Mouse (Mus musculus): Measurements from ENCODE around the gene Raet1e. TPM values are rescaled to one million over a fixed set of nuclear protein-coding genes. Genes with fewer than 3 reads are reported as not detected.
"Not testable (repeated sequence)": the region's sequence is repeated elsewhere in the genome, so short reads cannot be mapped to it uniquely, and the experiment has no call there.

Raet1e gene
- polyA plus RNA-seq, 1 experiment from 2014 or later, result 2.7 TPM

GRCm38 (mm10) chr10:22297766-22298461 lies 139.5 kb downstream of the Raet1e start:
- Histone ChIP-seq H3K36me3 (no peaks in the 10 kb centered on the region), H3K4me2 (no peak overlapping the region), H3K27ac (no peak overlapping the region), H3K27me3 (no peaks in the 10 kb centered on the region), H3K4me1 (replicated peaks) (no peaks in the 10 kb centered on the region), H3K9me3 (replicated peaks) (no peaks in the 10 kb centered on the region), H3K4me3 (no peak overlapping the region), H3K9ac (no peak overlapping the region)
- no peak for ATAC-seq (replicated peaks; ENCODE audit: insufficient number of reproducible peaks, insufficient read depth, low FRiP score, low read depth)
- WGBS, result 55% methylated on average over 8 of the region's 8 CpGs

GRCm38 (mm10) chr10:22299324-22299723 lies 141.0 kb downstream of the Raet1e start:
- Histone ChIP-seq H3K4me2 (no peak overlapping the region), H3K27me3 (no peaks in the 10 kb centered on the region), H3K4me1 (replicated peaks) (no peaks in the 10 kb centered on the region), H3K27ac (no peak overlapping the region), H3K9ac (no peak overlapping the region), H3K36me3 (no peaks in the 10 kb centered on the region), H3K9me3 (replicated peaks) (no peaks in the 10 kb centered on the region), H3K4me3 (no peak overlapping the region)
- 64% methylated on average over 2 of the region's 2 CpGs for WGBS
- no peak for ATAC-seq (replicated peaks; ENCODE audit: insufficient number of reproducible peaks, insufficient read depth, low FRiP score, low read depth)

- no peaks in the 10 kb centered on the region for H3K27me3 ChIP-seq
- H3K4me1 ChIP-seq (replicated peaks), result no peaks in the 10 kb centered on the region
- ATAC-seq (replicated peaks; ENCODE audit: insufficient number of reproducible peaks, insufficient read depth, low FRiP score, low read depth), result no peak
- H3K9ac ChIP-seq, result no peak overlapping the region
- no peak overlapping the region for H3K4me3 ChIP-seq
- no peaks in the 10 kb centered on the region for H3K36me3 ChIP-seq
- no peak overlapping the region for H3K27ac ChIP-seq
- H3K4me2 ChIP-seq, result no peak overlapping the region
- WGBS, result 71% methylated on average over 1 of the region's 1 CpGs
- H3K9me3 ChIP-seq (replicated peaks), result no peaks in the 10 kb centered on the region
Measured at GRCm38 (mm10) chr10:22301641-22302040, 143.3 kb downstream of the Raet1e start.

GRCm38 (mm10) chr10:22302344-22303057 lies 144.1 kb downstream of the Raet1e start:
- Histone ChIP-seq H3K36me3 (no peaks in the 10 kb centered on the region), H3K4me3 (no peak overlapping the region), H3K9me3 (replicated peaks) (no peaks in the 10 kb centered on the region), H3K27ac (no peak overlapping the region), H3K27me3 (no peaks in the 10 kb centered on the region), H3K4me2 (no peak overlapping the region), H3K9ac (no peak overlapping the region), H3K4me1 (replicated peaks) (no peaks in the 10 kb centered on the region)
- WGBS, result 66% methylated on average over 5 of the region's 5 CpGs
- no peak for ATAC-seq (replicated peaks; ENCODE audit: insufficient number of reproducible peaks, insufficient read depth, low FRiP score, low read depth)

GRCm38 (mm10) chr10:22303736-22304135 lies 145.4 kb downstream of the Raet1e start:
- H3K9me3 ChIP-seq (replicated peaks), result no peaks in the 10 kb centered on the region
- no peaks in the 10 kb centered on the region for H3K27me3 ChIP-seq
- no peaks in the 10 kb centered on the region for H3K4me1 ChIP-seq (replicated peaks)
- H3K27ac ChIP-seq, result no peak overlapping the region
- H3K4me3 ChIP-seq, result no peak overlapping the region
- WGBS, result 76% methylated on average over 6 of the region's 6 CpGs
- ATAC-seq (replicated peaks; ENCODE audit: insufficient number of reproducible peaks, insufficient read depth, low FRiP score, low read depth), result no peak
- H3K4me2 ChIP-seq, result no peak overlapping the region
- H3K36me3 ChIP-seq, result no peaks in the 10 kb centered on the region
- H3K9ac ChIP-seq, result no peak overlapping the region

- Histone ChIP-seq H3K27ac (no peak overlapping the region), H3K4me3 (no peak overlapping the region), H3K9me3 (replicated peaks) (no peaks in the 10 kb centered on the region), H3K4me1 (replicated peaks) (no peaks in the 10 kb centered on the region), H3K9ac (no peak overlapping the region), H3K4me2 (no peak overlapping the region), H3K27me3 (no peaks in the 10 kb centered on the region), H3K36me3 (no peaks in the 10 kb centered on the region)
- no peak for ATAC-seq (replicated peaks; ENCODE audit: insufficient number of reproducible peaks, insufficient read depth, low FRiP score, low read depth)
- 81% methylated on average over 4 of the region's 4 CpGs for WGBS
Measured at GRCm38 (mm10) chr10:22305801-22306200, 147.4 kb downstream of the Raet1e start.

- H3K4me3 ChIP-seq, result peak overlapping the region; percentile 13; the same call in 1 of the 2 replicates
- no peak overlapping the region for H3K9ac ChIP-seq
- no peak overlapping the region for H3K4me2 ChIP-seq
- WGBS, result 46% methylated on average over 4 of the region's 4 CpGs
- H3K27me3 ChIP-seq, result no peaks in the 10 kb centered on the region
- no peaks in the 10 kb centered on the region for H3K4me1 ChIP-seq (replicated peaks)
- H3K9me3 ChIP-seq (replicated peaks), result no peaks in the 10 kb centered on the region
- ATAC-seq (replicated peaks; ENCODE audit: insufficient number of reproducible peaks, insufficient read depth, low FRiP score, low read depth), result no peak
- no peak overlapping the region for H3K27ac ChIP-seq
- no peaks in the 10 kb centered on the region for H3K36me3 ChIP-seq
Measured at GRCm38 (mm10) chr10:22306452-22306851, 148.1 kb downstream of the Raet1e start.

- Histone ChIP-seq H3K9ac (no peak overlapping the region), H3K4me2 (no peak overlapping the region), H3K27me3 (no peaks in the 10 kb centered on the region), H3K36me3 (no peaks in the 10 kb centered on the region), H3K4me3 (no peak overlapping the region), H3K9me3 (replicated peaks) (no peaks in the 10 kb centered on the region), H3K27ac (no peak overlapping the region), H3K4me1 (replicated peaks) (no peaks in the 10 kb centered on the region)
- no peak for ATAC-seq (replicated peaks; ENCODE audit: insufficient number of reproducible peaks, insufficient read depth, low FRiP score, low read depth)
- WGBS, result 50% methylated on average over 1 of the region's 1 CpGs
Measured at GRCm38 (mm10) chr10:22308221-22308620, 149.9 kb downstream of the Raet1e start.

- 78% methylated on average over 2 of the region's 2 CpGs for WGBS
- Histone ChIP-seq H3K9me3 (replicated peaks) (no peaks in the 10 kb centered on the region), H3K36me3 (no peaks in the 10 kb centered on the region), H3K9ac (no peak overlapping the region), H3K4me3 (no peak overlapping the region), H3K27me3 (no peaks in the 10 kb centered on the region), H3K4me1 (replicated peaks) (no peaks in the 10 kb centered on the region), H3K27ac (no peak overlapping the region), H3K4me2 (no peak overlapping the region)
- no peak for ATAC-seq (replicated peaks; ENCODE audit: insufficient number of reproducible peaks, insufficient read depth, low FRiP score, low read depth)
Measured at GRCm38 (mm10) chr10:22322858-22323257, 164.5 kb downstream of the Raet1e start.

- H3K9ac ChIP-seq; H3K27me3 ChIP-seq; H3K36me3 ChIP-seq; H3K9me3 ChIP-seq (replicated peaks); H3K4me2 ChIP-seq; ATAC-seq (replicated peaks; ENCODE audit: insufficient number of reproducible peaks, insufficient read depth, low FRiP score, low read depth); H3K4me3 ChIP-seq; H3K4me1 ChIP-seq (replicated peaks); H3K27ac ChIP-seq: not testable (repeated sequence)
- WGBS, result 57% methylated on average over 4 of the region's 4 CpGs
Measured at GRCm38 (mm10) chr10:22345721-22346120, 187.4 kb downstream of the Raet1e start.

GRCm38 (mm10) chr10:22353548-22354195 lies 195.3 kb downstream of the Raet1e start:
- not testable (repeated sequence) for H3K4me2 ChIP-seq; H3K27ac ChIP-seq; H3K36me3 ChIP-seq; ATAC-seq (replicated peaks; ENCODE audit: insufficient number of reproducible peaks, insufficient read depth, low FRiP score, low read depth); H3K27me3 ChIP-seq; H3K4me1 ChIP-seq (replicated peaks); H3K9ac ChIP-seq; H3K9me3 ChIP-seq (replicated peaks); H3K4me3 ChIP-seq
- 74% methylated on average over 6 of the region's 6 CpGs for WGBS
